ENCODE assay signal across 24 mouse cellular contexts in genomic region chr12:73140732-73141131, GRCm38 (mm10).
"Had no signal": no experiment of that assay in that cellular context is flagged by ENCODE, and none has a peak within 500 bp of the region (broad histone marks: within the 10 kb centered on the region; RNA-seq: fewer than 3 reads in every experiment).

No protein-coding gene starts in this region.

- H3K36me3 ChIP-seq: hindbrain, embryonic 12.5 days; intestine, embryonic 15.5 days had no signal

- ATAC-seq: hindbrain, embryonic 16.5 days; inflammation-experienced regulatory T-cells, adult 6 months; intestine, embryonic 15.5 days; intestine, postnatal 0 days had no signal

- H3K4me1 ChIP-seq: heart, embryonic 12.5 days; hindbrain, embryonic 12.5 days; intestine, embryonic 15.5 days; limb, embryonic 10.5 days had no signal

- H3K27me3 ChIP-seq: heart, embryonic 12.5 days; hindbrain, embryonic 12.5 days; intestine, embryonic 15.5 days; limb, embryonic 12.5 days had no signal

- H3K4me2 ChIP-seq: heart, embryonic 12.5 days; hindbrain, embryonic 12.5 days; hindbrain, embryonic 14.5 days; intestine, embryonic 15.5 days; limb, embryonic 12.5 days had no signal

- H3K4me3 ChIP-seq: gastrocnemius, adult 2 months; heart, embryonic 10.5 days; heart, embryonic 12.5 days; hindbrain, embryonic 10.5 days; hindbrain, embryonic 12.5 days; intestine, embryonic 15.5 days; layer of hippocampus, adult 2 months; left cerebral cortex, adult 2 months; limb, embryonic 10.5 days; limb, embryonic 12.5 days had no signal

- H3K27ac ChIP-seq: gastrocnemius, adult 2 months; heart, embryonic 10.5 days; hindbrain, embryonic 10.5 days; hindbrain, embryonic 12.5 days; hindbrain, embryonic 14.5 days; intestine, embryonic 15.5 days; layer of hippocampus, adult 2 months; left cerebral cortex, adult 2 months; limb, embryonic 10.5 days; limb, embryonic 12.5 days had no signal

- DNase-seq: gastrocnemius, adult 2 months; gastrocnemius, postnatal 10 days; gastrocnemius, postnatal 25 days; heart, adult 18-20 months; heart, postnatal 10 days; heart, postnatal 4 days; kidney, adult 18-20 months; kidney, adult 8-10 months; kidney, postnatal 10 days; kidney, postnatal 25 days; kidney, postnatal 4 days had no signal

- H3K9ac ChIP-seq: heart, embryonic 12.5 days; hindbrain, embryonic 12.5 days; hindbrain, embryonic 14.5 days; intestine, embryonic 15.5 days; limb, embryonic 12.5 days had no signal

- H3K9me3 ChIP-seq: heart, embryonic 10.5 days; heart, embryonic 12.5 days; hindbrain, embryonic 12.5 days; intestine, embryonic 15.5 days; limb, embryonic 10.5 days; limb, embryonic 12.5 days had no signal
